Mouse (Mus musculus) heart, postnatal 0 days (tissue): ENCODE measurements at regions not wholly inside any gene's neighbourhood (a gene's known extent, or its start where the extent isn't known, plus 50 kb on each side); places are given as distances from the start of the nearest gene placed in this dataset.

Experiments used
- CTCF ChIP-seq: IDR thresholded peaks from 2 replicates; pipeline ENCODE4 v1.5.1; 2016; ENCODE audit warnings: antibody characterized with exemption, control low read depth, low read depth
- EP300 ChIP-seq: IDR thresholded peaks from 2 replicates; pipeline ENCODE4 v1.6.1; 2016; ENCODE audit warnings: antibody characterized with exemption, low read depth

DNA sequence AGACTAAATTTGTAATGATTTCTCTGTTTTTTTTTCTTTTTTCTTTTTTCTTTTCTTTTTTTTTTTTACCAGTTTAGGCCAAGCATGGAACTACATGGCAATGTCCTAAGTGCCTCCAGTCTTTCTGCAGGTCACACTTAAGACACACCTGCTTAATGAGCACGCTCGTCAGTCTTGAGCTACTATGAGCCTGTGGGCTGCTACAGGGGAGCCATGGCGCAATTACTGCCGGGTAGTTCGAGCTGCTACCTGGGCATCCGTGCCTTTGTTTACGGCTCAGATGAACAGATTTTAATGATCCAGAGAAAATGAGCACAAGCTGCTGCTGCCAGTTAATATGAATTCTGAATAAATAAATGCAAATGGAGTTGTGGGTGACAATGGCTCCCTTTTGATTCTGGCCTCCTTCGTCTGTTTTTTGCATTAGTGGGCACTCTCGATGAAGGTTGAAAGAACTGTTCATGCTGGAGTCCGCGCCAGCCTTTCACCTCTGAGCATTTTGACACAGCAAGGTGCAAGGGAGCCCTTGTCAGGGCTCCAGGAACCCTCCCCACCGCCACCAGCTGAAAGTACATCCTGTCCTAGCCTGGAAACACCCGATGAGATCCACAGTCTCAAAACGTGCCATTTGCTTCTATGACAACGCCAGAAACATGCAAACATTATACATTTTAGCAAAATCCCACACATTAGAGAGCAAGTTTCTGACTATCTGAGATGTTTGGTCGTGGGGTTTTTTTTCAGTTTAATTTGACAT is 81.3 kb upstream of the 1700025G04Rik start:
- TF ChIP-seq EP300 (no peak), CTCF (no peak)
